Mouse (Mus musculus): ENCODE measurements around the gene Nfia.

DNA sequence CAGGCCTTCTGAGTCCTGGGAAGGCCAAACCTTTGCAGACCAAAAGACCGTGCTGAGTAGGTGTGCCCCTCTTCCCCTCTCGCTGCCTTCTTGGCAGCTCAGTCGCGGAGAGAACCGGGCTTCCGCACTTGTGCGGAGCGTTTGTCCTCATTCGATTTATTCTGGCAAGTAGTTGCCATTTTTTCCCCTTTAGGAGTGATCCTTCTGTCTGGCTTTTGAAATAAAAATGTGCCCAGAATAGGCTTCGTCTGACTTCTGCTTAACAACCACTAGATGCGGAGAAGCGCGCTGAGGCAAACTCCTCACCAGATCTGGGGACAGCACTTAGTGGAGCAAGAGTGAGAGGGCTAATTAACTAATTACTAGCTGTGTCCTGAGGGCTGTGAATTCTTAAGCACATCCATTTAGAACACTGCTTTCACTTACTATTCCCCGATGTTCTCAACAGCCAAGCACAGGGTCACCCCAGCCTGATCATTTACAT is 14.5 kb upstream of the Nfia start:
- TF ChIP-seq CTCF (IDR thresholded peaks at IDR 0.05; ENCODE audit: borderline replicate concordance, insufficient read depth, low read depth, low read length) (0 out of 2 replicates have a peak, but pooled peaks have one; percentile 13), POLR2A (IDR thresholded peaks at IDR 0.05; ENCODE audit: borderline replicate concordance, insufficient read depth, low read length) (no peak)
